Mouse (Mus musculus): Measurements from ENCODE around the gene Mlip. TPM values are rescaled to one million over a fixed set of nuclear protein-coding genes. Genes with fewer than 3 reads are reported as not detected.
"Not testable (repeated sequence)": the region's sequence is repeated elsewhere in the genome, so short reads cannot be mapped to it uniquely, and the experiment has no call there.

Gene Mlip
- polyA plus RNA-seq, 1 experiment from 2014 or later = not detected

- DNase-seq (ENCODE audit: low spot score) = no peak
These were observed 101.2 kb downstream of the Mlip start for GRCm38 (mm10) chr9:77251511-77252112.

- DNase-seq (ENCODE audit: low spot score) = no peak
These were observed 154.5 kb downstream of the Mlip start for GRCm38 (mm10) chr9:77198250-77198649.

- no peak for DNase-seq (ENCODE audit: low spot score)
These were observed 173.3 kb downstream of the Mlip start for GRCm38 (mm10) chr9:77179486-77179885.

GRCm38 (mm10) chr9:77175870-77176269 is 176.9 kb downstream of the Mlip start:
- no peak for DNase-seq (ENCODE audit: low spot score)

GRCm38 (mm10) chr9:77172044-77172443 is 180.7 kb downstream of the Mlip start:
- no peak for DNase-seq (ENCODE audit: low spot score)

GRCm38 (mm10) chr9:77165877-77166276 is 186.9 kb downstream of the Mlip start:
- no peak for DNase-seq (ENCODE audit: low spot score)

- DNase-seq (ENCODE audit: low spot score) = no peak
These were observed 191.0 kb downstream of the Mlip start for GRCm38 (mm10) chr9:77161764-77162163.

- no peak for DNase-seq (ENCODE audit: low spot score)
These were observed 192.4 kb downstream of the Mlip start for GRCm38 (mm10) chr9:77160277-77160926.

GRCm38 (mm10) chr9:77148518-77149257 is 204.1 kb downstream of the Mlip start:
- DNase-seq (ENCODE audit: low spot score) = no peak

- DNase-seq (ENCODE audit: low spot score) = no peak
These were observed 233.0 kb downstream of the Mlip start for GRCm38 (mm10) chr9:77119735-77120134.

GRCm38 (mm10) chr9:77096886-77097285 is 255.9 kb downstream of the Mlip start:
- no peak for DNase-seq (ENCODE audit: low spot score)

- DNase-seq (ENCODE audit: low spot score) = not testable (repeated sequence)
These were observed 269.5 kb downstream of the Mlip start for GRCm38 (mm10) chr9:77083221-77083620.

- DNase-seq (ENCODE audit: low spot score) = no peak
These were observed 281.1 kb downstream of the Mlip start for GRCm38 (mm10) chr9:77071676-77072075.

GRCm38 (mm10) chr9:77056611-77057010 is 296.2 kb downstream of the Mlip start:
- no peak for DNase-seq (ENCODE audit: low spot score)

- no peak for DNase-seq (ENCODE audit: low spot score)
These were observed 298.2 kb downstream of the Mlip start for GRCm38 (mm10) chr9:77054426-77055193.

Other genes starting within 250 kb of the Mlip start
- 23.3 and 25.7 TPM in 2 replicates for gene Lrrc1, start 191.9 kb upstream of the Mlip start, polyA plus RNA-seq (2015; fragmentation: Nextera tagmentation; extraction: Ambion mirVana)

Measured in thymus, postnatal 0 days (tissue).